11 mouse cellular contexts compared by ENCODE assay signal in genomic region chr16:5431689-5432088, GRCm38 (mm10).
DNase-seq lines count a peak whose midpoint lies in the region; ATAC-seq lines count a peak whose summit lies in the region.
"Had no signal": no experiment of that assay in that cellular context is flagged by ENCODE, and none has a peak within 500 bp of the region (broad histone marks: within the 10 kb centered on the region; RNA-seq: fewer than 3 reads in every experiment).

No protein-coding gene starts in this region.

- H3K36me3 ChIP-seq in forebrain, embryonic 12.5 days (replicated peaks): no peaks in the 10 kb centered on the region
- H3K36me3 ChIP-seq in forebrain, embryonic 11.5 days (ENCODE audit: control insufficient read depth, insufficient read depth, low read length): no peaks in the 10 kb centered on the region
- H3K36me3 ChIP-seq in liver, embryonic 12.5 days: no peaks in the 10 kb centered on the region
- H3K36me3 ChIP-seq in heart, embryonic 15.5 days: no peaks in the 10 kb centered on the region

- H3K4me3 ChIP-seq in forebrain, embryonic 12.5 days (replicated peaks): no peak overlapping the region
- H3K4me3 ChIP-seq in forebrain, embryonic 11.5 days (ENCODE audit: low read depth, low read length): no peak overlapping the region
- no peak overlapping the region for H3K4me3 ChIP-seq in liver, embryonic 12.5 days
- peak overlapping the region; percentile 37 for H3K4me3 ChIP-seq in heart, embryonic 15.5 days
- H3K4me3 ChIP-seq: left cerebral cortex, adult 2 months had no signal

- WGBS in forebrain, embryonic 12.5 days: 84% methylated on average over 5 of the region's 5 CpGs
- 81% methylated on average over 5 of the region's 5 CpGs for WGBS in forebrain, embryonic 11.5 days
- WGBS in liver, embryonic 12.5 days (ENCODE audit: insufficient replicate concordance): 13% methylated on average over 5 of the region's 5 CpGs
- WGBS in heart, embryonic 15.5 days: 40% methylated on average over 5 of the region's 5 CpGs

- no peaks in the 10 kb centered on the region for H3K9me3 ChIP-seq in forebrain, embryonic 12.5 days
- H3K9me3 ChIP-seq in forebrain, embryonic 11.5 days (ENCODE audit: control insufficient read depth, low read length): no peaks in the 10 kb centered on the region
- H3K9me3 ChIP-seq in liver, embryonic 12.5 days (replicated peaks): no peaks in the 10 kb centered on the region
- H3K9me3 ChIP-seq in heart, embryonic 15.5 days (replicated peaks): no peaks in the 10 kb centered on the region

- H3K4me1 ChIP-seq in forebrain, embryonic 12.5 days: no peaks in the 10 kb centered on the region
- no peaks in the 10 kb centered on the region for H3K4me1 ChIP-seq in forebrain, embryonic 11.5 days (replicated peaks; ENCODE audit: control insufficient read depth, insufficient read depth, low read length)
- no peaks in the 10 kb centered on the region for H3K4me1 ChIP-seq in liver, embryonic 12.5 days
- H3K4me1 ChIP-seq in heart, embryonic 15.5 days (replicated peaks): peaks cover 36% of the 10 kb centered on the region

- DNase-seq in forebrain, embryonic 11.5 days (ENCODE audit: low spot score): no peak
- DNase-seq in liver: peak; percentile 8
- DNase-seq in monocyte, adult 2 months (ENCODE audit: low read depth in 1 of 2, low spot score in 2 of 2): peak; percentile 21 to 26
- DNase-seq in natural killer cell, adult 2 months (ENCODE audit: low spot score in 2 of 2): no peak
- no peak for DNase-seq in ovary, postnatal 14 days (ENCODE audit: low spot score)
- DNase-seq: kidney, adult 9 months had no signal

- no peak for ATAC-seq in forebrain, embryonic 12.5 days (ENCODE audit: low FRiP score)
- no peak for ATAC-seq in forebrain, embryonic 11.5 days (replicated peaks; ENCODE audit: low FRiP score)
- no peak for ATAC-seq in liver, embryonic 12.5 days
- ATAC-seq in heart, embryonic 15.5 days (replicated peaks; ENCODE audit: insufficient number of reproducible peaks, insufficient read depth, low FRiP score, low read depth): no peak
- ATAC-seq: midbrain, embryonic 16.5 days had no signal

- H3K27me3 ChIP-seq in forebrain, embryonic 12.5 days: no peaks in the 10 kb centered on the region
- no peaks in the 10 kb centered on the region for H3K27me3 ChIP-seq in forebrain, embryonic 11.5 days (ENCODE audit: control insufficient read depth, insufficient read depth, low read length)
- no peaks in the 10 kb centered on the region for H3K27me3 ChIP-seq in liver, embryonic 12.5 days (replicated peaks)
- H3K27me3 ChIP-seq in heart, embryonic 15.5 days: no peaks in the 10 kb centered on the region

- no peak overlapping the region for H3K9ac ChIP-seq in forebrain, embryonic 12.5 days
- H3K9ac ChIP-seq in forebrain, embryonic 11.5 days (ENCODE audit: low read length): no peak overlapping the region
- H3K9ac ChIP-seq in liver, embryonic 12.5 days: no peak overlapping the region
- H3K9ac ChIP-seq in heart, embryonic 15.5 days: peak overlapping the region; percentile 8; the same call in 1 of the 2 replicates

- H3K27ac ChIP-seq in forebrain, embryonic 12.5 days: 0 out of 2 replicates have a peak overlapping the region, but pooled peaks have one; percentile 8
- no peak overlapping the region for H3K27ac ChIP-seq in forebrain, embryonic 11.5 days (ENCODE audit: low read depth, low read length)
- H3K27ac ChIP-seq in liver, embryonic 12.5 days: no peak overlapping the region
- H3K27ac ChIP-seq in heart, embryonic 15.5 days: peak overlapping the region; percentile 85
- H3K27ac ChIP-seq: left cerebral cortex, adult 2 months had no signal

- H3K4me2 ChIP-seq in forebrain, embryonic 12.5 days: no peak overlapping the region
- H3K4me2 ChIP-seq in forebrain, embryonic 11.5 days (ENCODE audit: low read depth, low read length, severe bottlenecking): no peak overlapping the region
- no peak overlapping the region for H3K4me2 ChIP-seq in liver, embryonic 12.5 days
- H3K4me2 ChIP-seq in heart, embryonic 15.5 days: peak overlapping the region; percentile 54

Comparison
In these comparisons a context has a peak if more than half of its experiments do, and no peak if none do; other contexts are left out.
1. H3K27ac ChIP-seq: peak in forebrain, embryonic 12.5 days (single experiment) and heart, embryonic 15.5 days (single experiment); none in forebrain, embryonic 11.5 days (single experiment) and liver, embryonic 12.5 days (single experiment).
2. DNase-seq: peak in liver (single experiment) and monocyte, adult 2 months (2 of 2); none in forebrain, embryonic 11.5 days (single experiment), natural killer cell, adult 2 months (0 of 2) and ovary, postnatal 14 days (single experiment).